Mouse (Mus musculus) adrenal gland, adult 2 months (tissue): ENCODE measurements at regions not wholly inside any gene's neighbourhood (a gene's known extent, or its start where the extent isn't known, plus 50 kb on each side); places are given as distances from the start of the nearest gene placed in this dataset.

Source experiments
- DNase-seq: peaks from one replicate; pipeline ENCODE4 v3.0.0; 2021

DNA sequence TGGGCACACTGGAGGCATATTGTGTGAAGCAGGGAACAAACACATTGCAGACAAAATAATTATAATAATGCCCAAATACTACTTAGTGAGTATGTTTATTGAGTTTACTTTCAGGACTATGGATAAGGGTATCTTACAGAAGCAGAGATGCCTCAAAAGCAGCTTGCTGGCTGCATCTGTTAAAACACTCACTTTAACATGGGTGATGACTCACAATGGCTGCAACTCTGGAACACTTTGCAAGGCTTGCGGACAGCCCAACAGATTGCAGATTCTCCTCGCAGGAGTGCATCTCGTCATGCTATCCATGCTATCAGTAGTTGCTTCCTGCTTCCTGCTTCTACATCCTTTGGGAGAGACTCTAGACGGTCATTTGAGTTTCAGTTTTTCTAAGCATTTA, 373.2 kb upstream of the Arpp21 start:
- no peak for DNase-seq

DNA sequence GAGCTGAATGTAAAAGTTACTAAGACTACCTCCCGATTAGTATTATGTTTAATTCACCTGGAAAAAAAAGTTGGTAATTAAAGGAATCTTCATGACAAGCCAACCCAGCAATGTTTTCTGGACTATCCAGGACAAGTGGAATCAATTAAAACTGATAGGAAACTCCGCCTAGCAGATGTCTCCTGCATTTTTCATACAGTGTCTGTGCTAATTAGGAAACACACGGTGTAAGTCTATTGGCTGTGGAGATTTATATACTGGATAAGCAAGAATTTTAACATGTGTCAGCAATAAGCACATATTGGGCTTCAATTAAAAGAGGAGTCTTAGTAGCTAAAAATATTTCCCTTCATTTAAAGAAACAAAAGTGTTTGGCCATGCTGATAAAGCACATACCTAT, 371.5 kb upstream of the Arpp21 start:
- DNase-seq = no peak

DNA sequence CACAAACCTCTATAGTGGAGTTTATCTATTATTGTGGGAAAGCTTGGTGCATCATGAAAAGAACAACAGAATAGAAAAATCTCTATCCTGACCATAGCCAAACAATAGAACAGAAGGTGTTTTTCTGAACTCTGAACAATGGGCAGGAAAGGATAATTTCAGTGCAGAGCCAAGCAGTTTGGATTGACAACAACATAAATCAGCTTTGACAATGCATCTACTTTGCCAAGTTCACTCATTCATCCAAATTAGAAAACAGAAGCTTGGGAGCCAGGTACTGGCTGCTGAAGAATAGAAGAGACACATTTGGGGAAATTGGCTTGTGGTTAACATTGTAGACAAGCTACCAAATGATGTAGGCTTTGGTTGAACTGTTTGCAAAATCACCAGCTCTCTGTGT, 360.0 kb upstream of the Arpp21 start:
- no peak for DNase-seq

DNA sequence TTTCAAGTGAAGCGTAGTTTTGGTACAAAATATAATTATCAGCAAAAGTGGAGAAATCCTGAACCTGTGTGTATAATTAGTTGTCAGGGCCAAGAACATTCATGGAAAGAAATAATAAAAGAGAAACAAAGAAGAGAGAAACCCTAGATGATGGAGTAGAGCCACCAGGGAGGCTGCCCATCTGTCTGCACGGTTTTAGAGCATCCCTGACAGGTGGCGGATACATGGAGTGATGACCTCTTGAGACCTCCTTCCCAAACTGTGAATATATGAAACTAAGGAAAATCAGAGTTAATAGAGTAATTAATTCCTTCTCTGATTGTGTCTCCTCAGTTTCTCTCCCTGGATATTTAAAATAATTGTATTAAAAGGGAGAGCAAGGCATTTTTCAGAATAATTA, 354.5 kb upstream of the Arpp21 start:
- no peak for DNase-seq

DNA sequence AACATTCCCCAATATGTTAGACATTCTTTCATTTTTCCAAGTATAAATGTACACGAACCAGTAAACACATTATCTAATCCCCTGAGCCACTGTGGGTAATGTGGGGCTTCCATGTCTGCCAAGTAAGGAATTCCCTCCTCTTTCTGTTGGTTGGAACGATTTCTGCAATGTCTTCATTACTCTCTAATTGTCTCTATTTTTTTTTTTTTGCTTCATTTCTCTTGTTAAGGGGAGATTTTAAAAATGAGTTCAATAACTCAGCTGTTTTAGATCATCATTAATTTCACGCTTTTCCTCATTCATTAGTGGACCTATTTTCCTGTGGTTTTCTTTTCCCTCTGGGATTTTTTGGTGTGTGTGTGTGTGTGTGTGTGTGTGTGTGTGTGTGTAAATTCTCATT, 337.6 kb upstream of the Arpp21 start:
- no peak for DNase-seq

DNA sequence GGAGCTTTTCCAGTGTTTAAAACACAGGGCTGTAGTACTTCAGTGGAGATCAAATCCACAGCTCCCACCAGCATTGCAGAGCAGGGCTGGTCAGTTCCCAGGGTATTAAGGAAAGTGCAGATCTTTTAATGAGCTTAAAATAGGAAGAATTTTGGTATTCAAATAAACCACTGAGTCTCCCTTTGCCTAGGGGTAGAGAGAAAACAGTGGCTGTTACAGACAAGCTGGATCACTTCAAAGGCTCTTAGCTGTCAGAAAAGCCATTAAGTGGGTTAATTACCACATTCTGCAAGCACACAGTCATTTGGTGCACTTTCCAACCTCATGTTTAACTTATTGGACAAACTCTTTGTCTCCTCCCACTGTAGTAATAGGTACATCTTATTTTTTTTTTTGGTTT, 325.6 kb upstream of the Arpp21 start:
- no peak for DNase-seq

DNA sequence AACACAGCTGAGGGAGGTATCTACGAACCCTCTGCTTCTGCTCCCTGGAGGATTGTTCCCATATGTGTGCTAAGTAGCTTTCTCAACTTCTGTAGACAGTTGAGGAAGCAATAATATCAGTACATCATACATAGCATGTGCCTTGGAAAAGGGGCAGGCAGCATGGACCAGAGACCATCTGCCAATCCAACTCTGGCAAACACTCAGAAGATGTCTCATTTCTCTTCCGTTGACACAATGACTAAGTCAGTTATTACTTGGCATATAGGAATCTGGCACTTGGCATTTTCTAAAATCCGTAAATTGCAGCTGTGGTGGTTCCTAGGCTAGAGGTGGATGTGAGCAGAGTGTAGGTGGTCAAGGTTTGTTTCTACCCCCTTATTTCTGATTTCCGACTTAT, 324.5 kb upstream of the Arpp21 start:
- DNase-seq = no peak

DNA sequence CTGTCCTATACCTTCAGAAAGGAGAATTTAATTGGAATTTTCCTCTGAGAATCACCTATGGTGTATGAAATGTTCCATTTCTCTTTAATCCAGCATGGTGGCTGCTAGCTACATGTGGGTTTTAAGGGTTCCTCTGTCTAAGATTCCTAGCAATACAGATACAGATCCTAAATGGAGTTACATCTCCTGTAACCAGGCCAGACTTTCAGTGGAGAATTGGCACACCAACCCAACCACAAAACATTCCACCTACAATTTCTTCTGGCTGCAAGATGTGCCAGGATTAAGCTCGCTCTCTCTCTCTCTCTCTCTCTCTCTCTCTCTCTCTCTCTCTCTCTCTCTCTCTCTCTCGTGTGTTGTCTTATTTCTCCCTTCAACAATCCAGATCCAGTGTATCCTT, 302.2 kb upstream of the Arpp21 start:
- DNase-seq = no peak

DNA sequence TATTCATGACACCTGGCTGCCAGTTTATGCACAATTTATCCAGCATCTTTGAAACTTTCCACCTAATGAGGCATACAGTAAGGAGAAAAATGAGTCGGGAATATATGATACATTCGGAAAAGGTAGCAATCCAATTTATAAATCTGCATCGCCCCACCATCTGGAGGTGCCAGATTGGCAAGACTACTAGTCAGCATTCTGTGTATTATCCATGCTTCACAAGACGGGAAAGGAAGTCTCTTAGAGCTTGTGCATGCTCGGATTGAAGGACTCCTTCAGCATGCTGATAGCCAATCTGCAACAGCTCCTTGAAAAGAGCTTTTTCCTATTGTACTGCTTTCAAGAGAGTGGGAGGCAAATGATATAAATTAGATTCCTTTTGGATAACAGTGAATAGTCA, 289.6 kb upstream of the Arpp21 start:
- DNase-seq = no peak

DNA sequence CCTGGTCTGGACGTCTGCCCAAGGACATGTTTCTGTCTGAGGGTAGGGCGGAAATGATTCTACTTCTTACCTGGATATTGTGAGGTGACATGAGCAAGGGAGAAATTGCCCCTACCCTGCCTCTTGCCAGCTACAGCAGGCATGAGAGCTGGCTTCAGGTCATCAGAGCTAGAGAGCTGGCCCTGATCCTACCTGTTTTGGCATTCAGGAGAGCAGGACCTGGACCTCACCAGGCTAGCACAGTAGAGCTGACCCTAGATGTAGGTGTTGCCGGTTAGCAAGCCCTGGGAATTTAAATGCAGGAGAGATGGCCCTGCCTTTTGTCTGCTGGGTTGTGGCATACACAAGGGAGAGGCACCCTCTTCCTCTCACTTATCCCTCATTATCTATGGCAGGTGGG, 287.5 kb upstream of the Arpp21 start:
- no peak for DNase-seq

DNA sequence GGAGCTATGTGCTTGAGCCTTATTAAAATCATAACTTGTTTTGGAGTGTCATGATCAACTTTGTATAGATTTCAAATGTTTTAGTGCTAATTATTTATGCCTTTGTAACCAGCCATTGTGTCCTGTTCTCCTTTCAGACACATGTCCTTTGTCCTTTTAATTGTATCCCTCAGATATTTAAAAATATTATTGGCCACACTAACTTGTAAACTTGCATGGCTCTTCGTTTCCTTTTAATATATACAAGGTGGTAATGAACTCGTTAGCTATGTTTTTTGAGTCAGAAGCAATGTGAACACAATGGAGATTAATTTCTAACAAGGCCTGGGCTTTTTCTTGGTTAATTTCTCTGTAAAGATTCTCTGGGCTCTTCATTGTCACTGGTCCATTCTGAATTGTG, 275.0 kb upstream of the Arpp21 start:
- DNase-seq = no peak

DNA sequence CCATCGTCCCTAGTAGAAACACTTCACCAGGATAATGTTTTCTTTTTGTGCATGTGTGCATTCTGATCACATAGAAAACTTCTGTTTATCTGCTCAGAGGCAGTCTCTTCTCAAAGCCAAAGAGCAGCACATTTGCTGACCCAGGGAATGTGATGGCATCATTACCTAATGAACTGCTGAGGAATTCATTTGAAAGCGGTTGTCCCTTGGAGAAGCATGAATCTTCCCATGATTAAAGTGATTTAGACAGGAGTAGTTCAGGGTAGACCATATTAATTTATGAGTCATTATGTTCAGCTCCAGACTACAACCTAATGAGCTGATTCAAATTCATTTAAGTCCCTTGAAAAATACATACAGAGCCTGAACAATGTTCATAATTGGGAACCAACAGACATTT, 271.1 kb upstream of the Arpp21 start:
- DNase-seq = no peak

DNA sequence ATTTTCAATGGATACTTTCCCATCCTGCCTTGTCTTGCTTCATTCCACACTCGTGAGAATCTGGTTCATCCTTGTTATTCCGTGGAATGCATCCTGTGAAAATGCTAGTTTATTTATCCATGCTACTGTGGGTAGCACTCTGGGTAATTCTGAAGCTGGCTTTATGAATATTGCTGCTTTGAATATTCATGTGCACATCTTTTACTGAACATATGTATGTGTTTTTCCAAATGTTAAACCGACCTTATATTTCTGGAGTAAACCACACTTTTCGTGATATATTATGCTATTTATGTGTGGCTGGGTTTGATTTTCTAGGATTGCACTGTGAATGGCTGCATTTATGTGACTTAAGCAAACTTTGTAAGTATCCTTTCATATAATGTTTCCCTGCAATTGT, 262.9 kb upstream of the Arpp21 start:
- no peak for DNase-seq

DNA sequence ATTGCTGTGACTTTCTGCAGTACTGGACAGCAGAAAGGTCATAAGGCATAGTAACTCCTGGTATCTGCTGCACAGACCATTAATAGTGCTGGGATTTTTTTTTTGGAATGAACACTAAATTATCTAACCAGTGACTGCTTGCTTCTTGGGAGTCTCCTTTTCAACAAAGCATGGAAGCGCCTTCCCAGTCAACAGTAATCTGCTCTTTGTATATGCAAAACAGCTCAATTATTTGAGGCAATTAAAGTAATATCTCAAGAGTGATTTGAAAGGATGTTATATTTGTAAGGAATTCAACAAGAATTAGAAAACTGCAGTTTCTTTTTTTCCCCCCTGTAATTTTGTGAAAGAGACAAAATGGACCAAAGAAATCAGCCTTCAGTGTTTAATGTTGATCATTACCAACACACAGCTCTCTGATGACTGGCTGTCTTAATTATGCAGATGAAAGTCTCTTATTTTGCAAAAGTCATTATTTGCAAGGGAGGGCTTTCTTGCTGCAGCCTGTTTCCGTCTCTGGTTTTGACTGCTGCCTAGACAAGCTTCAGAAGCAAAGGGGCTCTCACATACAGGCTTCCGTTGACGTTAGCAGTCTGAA, 260.3 kb upstream of the Arpp21 start:
- DNase-seq = no peak

DNA sequence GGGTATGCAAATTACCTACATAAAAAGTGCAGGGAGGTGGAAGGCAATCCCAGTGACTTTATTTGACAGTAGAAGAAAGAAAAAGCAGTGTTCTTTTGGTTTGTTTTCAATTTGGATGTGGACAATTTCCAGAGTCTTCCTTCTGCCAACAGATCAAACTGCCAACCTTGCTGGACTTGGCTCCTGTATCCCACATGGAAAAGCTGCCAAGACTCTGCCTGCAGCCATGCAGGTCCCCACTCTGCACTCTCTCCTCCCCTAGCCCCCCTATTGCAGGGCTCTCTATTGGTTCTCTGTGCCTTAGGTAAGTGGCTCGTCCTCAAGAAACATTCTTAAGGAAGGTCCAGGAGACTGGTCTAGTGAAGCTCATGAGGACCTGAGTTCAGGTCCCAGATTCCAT, 255.2 kb upstream of the Arpp21 start:
- DNase-seq = peak; percentile 29

DNA sequence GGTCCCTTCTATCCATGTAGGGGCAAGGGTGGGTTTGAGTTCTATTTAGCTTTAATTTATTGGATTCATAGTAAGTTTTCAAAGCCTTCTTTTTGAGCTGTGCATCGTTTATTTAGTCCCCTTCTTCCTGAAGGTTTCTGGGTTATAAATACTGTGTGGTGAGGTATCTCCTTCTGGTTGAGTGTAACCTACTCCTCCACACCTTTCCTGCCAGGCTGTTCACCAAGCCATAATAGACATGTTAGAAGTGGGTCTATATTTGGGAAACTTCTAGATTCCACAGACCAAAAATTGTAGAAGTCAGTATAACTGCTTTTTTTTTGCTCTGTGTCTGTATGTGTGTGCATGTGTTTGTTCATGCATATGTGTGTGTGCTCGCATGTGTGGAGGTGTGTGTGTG, 240.9 kb upstream of the Arpp21 start:
- DNase-seq = no peak

DNA sequence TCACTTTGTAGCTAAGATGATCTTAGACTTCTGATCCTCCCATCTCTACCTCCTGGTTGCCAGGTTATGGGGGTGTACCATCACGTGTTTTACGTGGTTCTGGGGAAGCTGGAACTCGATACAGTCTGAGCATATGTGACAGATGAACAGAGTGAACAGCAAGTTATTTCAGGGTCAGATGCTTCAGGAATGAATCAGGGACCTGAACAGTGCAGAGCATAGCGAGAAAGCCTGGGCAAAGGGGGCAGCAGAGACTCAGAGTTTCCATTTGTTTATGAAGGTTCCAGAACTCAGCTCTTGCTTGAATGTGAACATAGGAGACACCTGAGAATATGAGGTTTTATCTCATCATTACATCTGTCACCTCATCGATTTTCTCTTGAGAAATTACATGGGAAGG, 221.9 kb upstream of the Arpp21 start:
- DNase-seq = no peak

DNA sequence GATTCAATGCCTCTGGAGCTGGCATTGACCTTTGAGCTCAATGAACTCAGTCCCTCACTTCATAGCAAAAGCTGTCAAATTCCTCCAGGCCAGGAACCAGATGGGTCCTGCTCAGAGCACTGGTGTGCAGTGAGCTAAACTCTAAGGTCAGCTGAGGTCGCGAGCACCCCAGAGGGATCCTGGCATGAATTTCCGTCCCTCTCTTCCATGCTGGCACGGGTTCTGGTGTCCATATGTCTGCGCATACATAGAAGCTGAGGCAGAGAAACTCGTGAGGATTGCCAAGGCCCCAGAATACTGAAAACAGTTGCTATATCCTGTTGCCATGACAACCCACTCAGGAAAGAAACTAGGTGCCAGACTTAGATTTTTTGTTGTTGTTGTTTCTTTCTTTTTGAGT, 219.0 kb upstream of the Arpp21 start:
- DNase-seq = peak; percentile 1

DNA sequence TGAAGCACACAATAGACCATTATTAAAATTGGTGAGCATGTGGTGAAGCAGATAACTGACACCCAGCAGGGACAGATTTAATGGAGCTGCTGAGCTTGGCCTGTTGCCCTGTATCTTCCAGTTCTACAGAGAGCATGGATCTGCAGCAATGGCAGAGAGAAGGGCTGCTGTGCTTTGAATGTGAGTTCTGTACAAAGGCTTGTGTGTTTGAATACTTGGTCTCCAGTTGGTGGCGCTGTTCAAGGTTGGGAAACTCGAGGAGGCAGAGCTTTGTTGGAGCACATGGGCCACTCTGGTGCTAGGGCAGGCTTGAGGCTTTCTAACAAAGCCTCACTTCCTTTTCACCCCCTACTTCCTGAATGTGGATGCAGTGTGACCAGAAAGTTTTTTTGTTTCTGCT, 211.8 kb upstream of the Arpp21 start:
- DNase-seq = no peak

DNA sequence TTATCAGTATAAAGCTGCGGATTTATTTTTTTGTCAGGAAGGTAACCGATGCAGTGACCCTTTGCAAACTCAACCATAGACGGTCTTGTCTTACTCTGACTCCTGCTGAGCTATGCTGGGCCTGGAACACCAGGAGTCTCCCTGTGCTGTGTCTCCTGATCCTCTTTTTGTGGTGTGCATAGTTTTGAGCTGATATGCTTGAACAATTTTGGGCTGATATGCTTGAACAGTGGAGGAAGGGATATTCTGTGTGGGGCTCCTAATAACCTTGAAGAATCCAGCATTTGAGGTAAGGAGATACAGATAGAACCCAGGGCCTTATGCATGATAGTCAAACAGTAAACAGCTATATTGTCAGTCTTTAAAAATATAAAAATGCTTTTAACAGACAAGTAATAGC, 211.2 kb upstream of the Arpp21 start:
- no peak for DNase-seq

DNA sequence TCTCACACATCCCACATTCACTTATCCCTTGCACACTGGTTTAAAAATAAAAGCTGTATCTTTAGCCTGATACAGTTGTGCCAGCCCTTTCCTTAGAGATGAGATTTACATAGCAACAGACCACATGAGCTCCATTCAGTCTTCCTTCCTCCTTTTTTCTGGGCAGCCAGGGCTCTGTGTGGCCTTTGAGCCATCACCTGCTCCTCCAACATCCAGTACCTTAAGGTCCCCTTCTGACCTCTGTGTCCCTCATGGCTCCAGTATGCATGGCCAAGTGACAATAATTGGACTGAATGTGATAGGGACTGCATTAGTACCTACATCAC, 210.3 kb upstream of the Arpp21 start:
- DNase-seq = no peak

DNA sequence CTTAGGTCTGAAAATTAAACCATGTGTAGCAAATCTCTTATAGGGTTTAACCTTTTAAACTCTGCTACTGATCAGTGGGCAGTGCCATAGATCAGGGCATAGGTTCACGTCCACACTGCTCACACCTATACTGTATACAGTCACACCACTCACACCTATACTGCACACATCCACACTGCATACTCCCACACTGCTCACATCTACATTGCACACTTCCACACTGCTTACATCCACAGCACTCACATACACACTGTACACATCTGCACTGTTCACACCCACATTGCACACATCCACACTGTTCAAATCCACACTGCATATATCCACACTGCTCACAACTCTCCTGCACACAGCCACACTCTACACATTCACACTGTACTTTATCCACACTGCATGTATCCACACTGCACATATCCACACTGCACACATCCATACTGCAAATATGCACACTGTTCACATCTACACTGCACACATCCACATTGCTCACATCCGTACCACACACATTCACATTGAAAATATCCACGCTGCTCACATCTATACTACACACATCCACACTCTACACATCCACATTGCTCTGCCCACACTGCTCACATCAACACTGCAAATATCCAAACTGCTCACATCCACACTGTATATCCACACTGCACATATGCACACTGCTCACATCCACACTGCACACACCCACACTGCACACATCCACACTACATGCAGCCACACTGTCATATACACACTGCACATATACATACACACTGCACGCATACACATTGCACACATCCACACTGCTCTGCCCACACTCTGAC, 209.7 kb upstream of the Arpp21 start:
- DNase-seq = no peak

DNA sequence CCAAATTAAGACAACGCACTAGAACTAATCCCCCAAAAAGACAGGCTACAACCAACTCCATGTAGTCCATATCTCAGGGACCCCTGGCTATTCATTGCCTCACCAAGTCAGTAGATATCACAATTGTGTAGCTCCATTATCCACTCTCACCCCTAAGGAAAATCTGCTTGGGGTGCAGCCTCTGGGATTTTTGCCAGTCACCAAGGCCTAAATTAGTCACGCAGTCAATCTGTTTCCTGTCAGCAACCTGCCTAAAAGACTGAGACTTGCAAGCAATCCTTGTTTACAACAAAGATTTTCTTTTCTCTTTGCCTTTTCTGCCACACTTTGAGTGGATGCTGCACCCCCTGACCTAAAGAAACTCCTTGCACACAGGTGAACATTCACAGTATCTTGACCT, 208.5 kb upstream of the Arpp21 start:
- DNase-seq = peak; percentile 1

DNA sequence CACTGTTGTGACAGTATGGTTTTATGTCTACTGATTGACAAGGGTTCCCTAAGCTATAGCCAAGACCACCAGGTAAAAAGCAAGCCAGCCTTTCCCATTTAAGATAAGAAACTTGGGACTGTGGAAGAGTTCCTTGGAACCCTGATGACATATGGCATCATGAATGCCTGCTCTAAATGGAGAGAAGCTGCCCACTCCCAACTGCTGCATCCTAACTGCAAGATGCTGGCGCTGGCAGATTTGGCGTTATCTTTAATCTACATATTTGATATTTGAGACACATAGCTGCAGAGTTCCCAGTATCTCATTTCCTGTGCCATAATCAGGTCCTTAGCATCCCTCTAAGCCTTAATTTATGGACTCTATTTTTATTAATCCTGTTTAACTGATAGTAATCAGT, 200.4 kb upstream of the Arpp21 start:
- no peak for DNase-seq
